Mouse (Mus musculus) neutrophil, adult 65 days (primary cell): ENCODE data around the gene Phb2. TPM values are rescaled to one million over a fixed set of nuclear protein-coding genes. Genes with fewer than 3 reads are reported as not detected.

Source experiments
- total RNA-seq: library from RNA; stranded (reverse); gene quantifications from 2 replicates; pipeline ENCODE4 v1.2.4, GENCODE M21; 2023

Gene Phb2
- 91.6 and 94.2 TPM in 2 replicates for total RNA-seq

GRCm38 (mm10) chr6:124711824-124712782 is at the start of gene Phb2, which contains the start of gene Emg1:
TSS of gene Phb2 (plus strand) at chr6:124712336.
TSS of gene Emg1 (minus strand) at chr6:124712178.

GRCm38 (mm10) chr6:124662477-124663423 is 49.4 kb upstream of the Phb2 start, which contains the start of gene Lpcat3:
TSS of gene Lpcat3 (plus strand) at chr6:124663027.

GRCm38 (mm10) chr6:124738511-124739023 is 26.4 kb downstream of the Phb2 start, which contains the start of gene Ptpn6:
TSS of gene Ptpn6 (minus strand) at chr6:124738714.

GRCm38 (mm10) chr6:124740888-124741761 is 29.0 kb downstream of the Phb2 start, which contains the start of gene Grcc10:
TSS of gene Grcc10 (minus strand) at chr6:124741374.

GRCm38 (mm10) chr6:124755831-124756595 is 43.9 kb downstream of the Phb2 start, which contains the start of the genes Gm45234 and Atn1:
TSS of gene Gm45234 (minus strand) at chr6:124756021.
TSS of gene Atn1 (minus strand) at chr6:124756524.

Other genes with a start within 250 kb of the Phb2 start
- 0.91 and 1.5 TPM in 2 replicates for gene Clstn3, start 247.5 kb upstream of the Phb2 start, total RNA-seq
- gene C1rl, start 219.2 kb upstream of the Phb2 start, total RNA-seq: 38.8 and 44.2 TPM in 2 replicates
- 3.4 and 4.0 TPM in 2 replicates for gene C1ra, start 199.9 kb upstream of the Phb2 start, total RNA-seq
- gene C1s1, start 170.0 kb upstream of the Phb2 start, total RNA-seq: 0.66 TPM in 1 of 2 replicates, not detected in the other
- 0.43 and 0.76 TPM in 2 replicates for gene C1rb, start 142.0 kb upstream of the Phb2 start, total RNA-seq
- not detected in 2 replicates for gene C1s2, start 76.3 kb upstream of the Phb2 start, total RNA-seq
- gene Lpcat3, start 49.3 kb upstream of the Phb2 start, total RNA-seq: 31.7 and 47.1 TPM in 2 replicates
- 40.5 and 44.4 TPM in 2 replicates for gene Emg1, start 158 bp upstream of the Phb2 start, total RNA-seq
- 332 and 353 TPM in 2 replicates for gene Ptpn6, start 26.4 kb downstream of the Phb2 start, total RNA-seq
- gene Grcc10, start 29.0 kb downstream of the Phb2 start, total RNA-seq: 89.2 and 97.3 TPM in 2 replicates
- gene Gm45234, start 43.7 kb downstream of the Phb2 start, total RNA-seq: not detected in 2 replicates
- gene Atn1, start 44.2 kb downstream of the Phb2 start, total RNA-seq: 39.2 and 39.7 TPM in 2 replicates
- not detected in 2 replicates for gene Eno2, start 57.3 kb downstream of the Phb2 start, total RNA-seq
- not detected in 2 replicates for gene Lrrc23, start 67.4 kb downstream of the Phb2 start, total RNA-seq
- 17.6 and 18.8 TPM in 2 replicates for gene Spsb2, start 96.3 kb downstream of the Phb2 start, total RNA-seq
- gene Tpi1, start 102.0 kb downstream of the Phb2 start, total RNA-seq: 109 and 115 TPM in 2 replicates
- gene Usp5, start 117.1 kb downstream of the Phb2 start, total RNA-seq: 41.6 and 56.4 TPM in 2 replicates
- 41.2 and 59.0 TPM in 2 replicates for gene Cdca3, start 117.2 kb downstream of the Phb2 start, total RNA-seq
- not detected in 2 replicates for gene Gnb3, start 127.9 kb downstream of the Phb2 start, total RNA-seq
- gene P3h3, start 145.4 kb downstream of the Phb2 start, total RNA-seq: 0.36 and 0.76 TPM in 2 replicates
- gene Gpr162, start 151.6 kb downstream of the Phb2 start, total RNA-seq: not detected in 2 replicates
- 0.88 TPM in 1 of 2 replicates, not detected in the other for gene Cd4, start 175.9 kb downstream of the Phb2 start, total RNA-seq
- 0.38 and 0.43 TPM in 2 replicates for gene Lag3, start 199.4 kb downstream of the Phb2 start, total RNA-seq
- gene Ptms, start 207.8 kb downstream of the Phb2 start, total RNA-seq: 108 and 127 TPM in 2 replicates
- 82.7 and 86.2 TPM in 2 replicates for gene Mlf2, start 219.1 kb downstream of the Phb2 start, total RNA-seq